Mouse (Mus musculus) adrenal gland, postnatal 0 days (tissue): ENCODE data around the gene Gm42674. TPM values are rescaled to one million over a fixed set of nuclear protein-coding genes. Genes with fewer than 3 reads are reported as not detected.

Source experiments
- polyA plus RNA-seq: library from polyadenylated mRNA; unstranded; fragments of >200 nt; fragmentation: Nextera tagmentation; extraction: Ambion mirVana; gene quantifications from 2 replicates; pipeline ENCODE4 v1.2.1, GENCODE M21; 2015

The Gm42674 gene
- polyA plus RNA-seq: not detected in 2 replicates

GRCm38 (mm10) chr3:90601486-90602110, at the start of gene Gm42674:
TSS of gene Gm42674 (plus strand) at chr3:90601904.

GRCm38 (mm10) chr3:90560008-90560628, 41.6 kb upstream of the Gm42674 start, which contains the start of gene S100a3:
TSS of gene S100a3 (plus strand) at chr3:90560578.

GRCm38 (mm10) chr3:90589947-90590346, 11.8 kb upstream of the Gm42674 start, which contains the start of gene S100a2:
TSS of gene S100a2 (plus strand) at chr3:90590247.

GRCm38 (mm10) chr3:90603623-90604022, 1.9 kb downstream of the Gm42674 start, which contains the start of gene S100a4:
TSS of gene S100a4 (plus strand) at chr3:90603771.

GRCm38 (mm10) chr3:90608223-90608622, 6.5 kb downstream of the Gm42674 start, which contains the start of gene S100a5:
TSS of gene S100a5 (plus strand) at chr3:90608523.

DNA sequence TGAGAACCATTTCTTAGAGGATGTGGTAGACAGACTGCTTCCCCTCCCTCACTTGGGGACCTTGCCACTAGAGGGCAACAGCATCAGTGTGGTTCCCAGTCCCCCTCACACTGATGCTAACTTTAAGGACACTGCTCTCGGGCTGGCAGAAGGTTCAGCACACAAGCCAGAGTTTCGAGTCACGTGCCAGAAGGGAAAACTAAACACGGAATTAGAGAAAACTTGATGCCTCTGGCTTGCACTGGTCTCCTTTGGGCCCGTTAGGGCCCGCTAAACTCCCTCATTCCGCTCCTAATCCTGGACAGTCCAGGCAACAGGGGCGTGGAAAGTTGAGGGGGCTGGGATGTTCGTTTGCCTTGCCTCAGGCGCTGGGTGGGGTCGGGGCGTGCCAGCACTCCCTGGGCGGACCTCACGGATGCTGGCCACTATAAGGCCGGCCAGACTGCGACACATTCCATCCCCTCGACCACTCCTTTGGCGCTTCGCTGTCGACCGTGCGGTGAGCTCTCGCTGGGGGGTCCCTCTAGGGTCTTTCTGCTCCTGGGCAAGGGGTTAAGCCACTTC, 11.1 kb downstream of the Gm42674 start, which contains the start of gene S100a6:
S100a6 (plus strand) TSS at position 155 of the 564 bp plus-strand sequence.

DNA sequence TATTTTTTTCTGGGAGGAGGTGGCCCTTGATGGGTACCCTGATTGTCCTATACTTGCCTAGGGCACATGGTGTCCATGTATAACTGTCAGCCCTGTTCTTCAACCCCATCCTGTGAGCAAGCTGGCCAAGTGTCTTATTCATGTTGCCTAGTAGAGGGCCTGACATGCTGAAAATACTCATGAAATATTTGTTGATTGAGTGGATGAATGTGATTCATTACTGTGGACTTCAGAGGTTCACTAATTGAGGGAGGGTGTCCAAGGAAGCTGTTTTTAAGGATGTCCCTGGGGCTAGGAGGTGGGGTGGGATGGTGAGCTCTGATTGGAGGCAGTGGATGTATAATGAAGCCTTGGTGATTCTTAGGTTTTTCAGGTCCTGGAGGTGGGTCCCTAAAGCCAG, 52.0 kb downstream of the Gm42674 start, which contains the start of gene S100a7a:
S100a7a (plus strand) TSS at position 301 of the 400 bp plus-strand sequence.

Other genes starting within 250 kb of the Gm42674 start
- 43.2 and 97.6 TPM in 2 replicates for gene Slc27a3, start 212.0 kb upstream of the Gm42674 start, polyA plus RNA-seq
- 15.3 and 25.4 TPM in 2 replicates for gene Ints3, start 168.3 kb upstream of the Gm42674 start, polyA plus RNA-seq
- 20.6 and 53.8 TPM in 2 replicates for gene Npr1, start 136.0 kb upstream of the Gm42674 start, polyA plus RNA-seq
- 77.1 and 81.3 TPM in 2 replicates for gene Ilf2, start 125.8 kb upstream of the Gm42674 start, polyA plus RNA-seq
- gene Snapin, start 110.9 kb upstream of the Gm42674 start, polyA plus RNA-seq: 90.4 and 135 TPM in 2 replicates
- 74.9 and 87.8 TPM in 2 replicates for gene Chtop, start 92.4 kb upstream of the Gm42674 start, polyA plus RNA-seq
- 127 and 178 TPM in 2 replicates for gene S100a1, start 87.5 kb upstream of the Gm42674 start, polyA plus RNA-seq
- gene S100a13, start 87.5 kb upstream of the Gm42674 start, polyA plus RNA-seq: 73.1 and 107 TPM in 2 replicates
- gene S100a14, start 75.0 kb upstream of the Gm42674 start, polyA plus RNA-seq: 0.50 and 0.77 TPM in 2 replicates
- gene S100a16, start 64.7 kb upstream of the Gm42674 start, polyA plus RNA-seq: 126 and 159 TPM in 2 replicates
- 0.11 and 0.14 TPM in 2 replicates for gene S100a3, start 41.3 kb upstream of the Gm42674 start, polyA plus RNA-seq
- not detected in 2 replicates for gene S100a2, start 11.7 kb upstream of the Gm42674 start, polyA plus RNA-seq
- gene S100a4, start 1.9 kb downstream of the Gm42674 start, polyA plus RNA-seq: 18.8 and 23.1 TPM in 2 replicates
- not detected in 2 replicates for gene S100a5, start 6.6 kb downstream of the Gm42674 start, polyA plus RNA-seq
- 423 and 740 TPM in 2 replicates for gene S100a6, start 11.0 kb downstream of the Gm42674 start, polyA plus RNA-seq
- gene S100a7a, start 52.1 kb downstream of the Gm42674 start, polyA plus RNA-seq: 0.10 and 0.22 TPM in 2 replicates
- gene S100a8, start 67.1 kb downstream of the Gm42674 start, polyA plus RNA-seq: 251 and 562 TPM in 2 replicates
- gene S100a9, start 93.8 kb downstream of the Gm42674 start, polyA plus RNA-seq: 163 and 345 TPM in 2 replicates
- not detected in 2 replicates for gene Pglyrp4, start 125.0 kb downstream of the Gm42674 start, polyA plus RNA-seq
- not detected in 2 replicates for gene Gm5849, start 176.0 kb downstream of the Gm42674 start, polyA plus RNA-seq